Mouse (Mus musculus) heart, embryonic 10.5 days (tissue): Measurements from ENCODE around the gene Gm9837. TPM values are rescaled to one million over a fixed set of nuclear protein-coding genes. Genes with fewer than 3 reads are reported as not detected.
A peak's percentile ranks its signal among the peaks of the same experiment; 100 is the strongest.

Experiments used
- DNase-seq: peaks from one replicate; pipeline ENCODE4 v3.0.0-alpha.2; 2017; ENCODE audit warnings: low spot score
- H3K27ac ChIP-seq: fragments of 300-500 bp; sonication (generic); 2 replicates; pipeline ENCODE4 v1.5.1; 2016; ENCODE audit warnings: mild to moderate bottlenecking
- H3K27me3 ChIP-seq: fragments of 300-500 bp; sonication (generic); 2 replicates; pipeline ENCODE4 v1.6.1; 2016; ENCODE audit warnings: mild to moderate bottlenecking; ENCODE audit not compliant: poor library complexity, insufficient read depth, severe bottlenecking
- H3K36me3 ChIP-seq: fragments of 300-500 bp; sonication (generic); 2 replicates; pipeline ENCODE4 v1.6.1; 2016; ENCODE audit warnings: mild to moderate bottlenecking, moderate library complexity
- H3K4me1 ChIP-seq: fragments of 300-500 bp; sonication (generic); 2 replicates; pipeline ENCODE4 v1.6.1; 2016; ENCODE audit warnings: mild to moderate bottlenecking
- H3K4me3 ChIP-seq: fragments of 300-500 bp; sonication (generic); 2 replicates; pipeline ENCODE4 v1.5.1; 2016; ENCODE audit warnings: mild to moderate bottlenecking, moderate library complexity
- H3K9me3 ChIP-seq: fragments of 300-500 bp; sonication (generic); 2 replicates; pipeline ENCODE4 v1.6.1; 2016; ENCODE audit warnings: mild to moderate bottlenecking, moderate library complexity
- WGBS: fragments of 180-500 bp; shearing (Covaris S2); methylation state at CpG from one replicate; pipeline ENCODE4 v1.1.7; 2016; 5-methylcytosine and 5-hydroxymethylcytosine counted together
- polyA plus RNA-seq: library from polyadenylated mRNA; unstranded; fragments of >200 nt; fragmentation: Nextera tagmentation; extraction: Ambion mirVana; gene quantifications from 2 replicates; pipeline ENCODE4 v1.2.1, GENCODE M21; 2016

Gm9837 gene
- polyA plus RNA-seq, 1 experiment from 2014 or later: not detected

DNA sequence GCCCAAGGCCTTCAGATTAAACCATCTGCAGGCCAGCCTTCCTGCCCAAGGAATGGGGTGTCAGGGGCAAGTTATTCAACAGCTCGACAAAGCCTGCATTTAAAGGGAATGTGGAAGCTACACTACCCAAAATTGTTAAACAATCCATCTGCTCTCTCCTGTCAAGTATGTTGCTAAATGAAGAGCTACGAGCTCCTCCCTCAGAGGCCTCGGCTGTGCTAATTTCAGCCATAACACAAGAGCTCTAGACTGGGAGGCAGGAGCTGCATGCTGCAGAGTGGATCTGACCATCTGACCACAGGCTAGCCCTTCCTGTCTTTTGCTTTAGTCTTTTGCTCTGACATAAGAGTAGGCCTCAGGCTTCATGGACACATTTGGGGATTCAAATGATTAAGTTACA lies 45.0 kb downstream of the Gm9837 start:
- Histone ChIP-seq H3K36me3 (peaks cover 23% of the 10 kb centered on the region), H3K27me3 (no peaks in the 10 kb centered on the region), H3K4me1 (peaks cover 31% of the 10 kb centered on the region), H3K27ac (0 out of 2 replicates have a peak overlapping the region, but pooled peaks have one; percentile 42), H3K9me3 (no peaks in the 10 kb centered on the region), H3K4me3 (no peak overlapping the region)
- DNase-seq: no peak
- 48% methylated on average over 3 of the region's 3 CpGs for WGBS

DNA sequence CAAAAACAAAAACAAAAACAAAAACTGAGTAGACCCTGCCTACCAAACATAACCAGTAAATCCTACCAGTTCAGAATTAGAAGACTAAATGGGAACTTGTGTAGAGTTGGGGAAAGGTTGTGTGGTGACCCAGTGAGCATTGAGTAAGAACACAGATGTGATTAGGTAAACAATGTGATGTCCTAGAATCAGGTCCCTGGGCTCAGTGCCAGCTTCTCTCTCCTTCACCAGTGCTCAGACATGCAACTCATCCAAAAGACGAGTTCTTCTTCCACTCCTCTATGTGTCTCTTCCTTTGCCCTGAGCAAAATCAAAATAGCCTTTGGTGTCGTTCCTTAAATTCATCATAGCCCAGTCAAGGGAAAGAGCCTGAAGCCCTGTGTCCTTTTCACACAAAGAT lies 45.5 kb downstream of the Gm9837 start:
- no peak overlapping the region for H3K4me3 ChIP-seq
- peaks cover 31% of the 10 kb centered on the region for H3K4me1 ChIP-seq
- 69% methylated on average over 2 of the region's 2 CpGs for WGBS
- no peak overlapping the region for H3K27ac ChIP-seq
- H3K9me3 ChIP-seq: no peaks in the 10 kb centered on the region
- peaks cover 27% of the 10 kb centered on the region for H3K36me3 ChIP-seq
- H3K27me3 ChIP-seq: no peaks in the 10 kb centered on the region
- no peak for DNase-seq

- peaks cover 26% of the 10 kb centered on the region for H3K4me1 ChIP-seq
- no peak within 1 kb of the TSS for H3K4me3 ChIP-seq
- WGBS: 85% methylated on average over 4 of the region's 4 CpGs
- H3K27ac ChIP-seq: no peak within 1 kb of the TSS
- peaks cover 30% of the 10 kb centered on the region for H3K36me3 ChIP-seq
- no peaks in the 10 kb centered on the region for H3K9me3 ChIP-seq
- no peaks in the 10 kb centered on the region for H3K27me3 ChIP-seq
- DNase-seq: no peak
Measured at GRCm38 (mm10) chr11:53423036-53423435, 47.2 kb downstream of the Gm9837 start, which contains the start of gene Leap2. Leap2 (minus strand) TSS chr11:53423170.

Other genes starting within 250 kb of the Gm9837 start
- gene Hspa4, start 170.0 kb downstream of the Gm9837 start, polyA plus RNA-seq: 98.3 and 109 TPM in 2 replicates
- 19.2 and 21.9 TPM in 2 replicates for gene Zcchc10, start 145.8 kb downstream of the Gm9837 start, polyA plus RNA-seq
- gene Aff4, start 119.6 kb downstream of the Gm9837 start, polyA plus RNA-seq: 30.5 and 36.7 TPM in 2 replicates
- 0.45 TPM in 1 of 2 replicates, not detected in the other for gene Leap2, start 47.3 kb downstream of the Gm9837 start, polyA plus RNA-seq
- 854 and 1,100 TPM in 2 replicates for gene Uqcrq, start 39.6 kb downstream of the Gm9837 start, polyA plus RNA-seq
- 0.74 and 1.5 TPM in 2 replicates for gene Gdf9, start 39.5 kb downstream of the Gm9837 start, polyA plus RNA-seq
- gene Gm10447, start 13.4 kb downstream of the Gm9837 start, polyA plus RNA-seq: 0.10 and 0.16 TPM in 2 replicates
- gene Shroom1, start 13.3 kb downstream of the Gm9837 start, polyA plus RNA-seq: 2.3 and 2.5 TPM in 2 replicates
- not detected in 2 replicates for gene Gm9945, start 9.7 kb upstream of the Gm9837 start, polyA plus RNA-seq
- 0.32 and 0.38 TPM in 2 replicates for gene Sowaha, start 9.8 kb upstream of the Gm9837 start, polyA plus RNA-seq
- 20.1 and 22.9 TPM in 2 replicates for gene Sept8, start 48.8 kb upstream of the Gm9837 start, polyA plus RNA-seq
- 32.7 and 47.1 TPM in 2 replicates for gene Kif3a, start 96.9 kb upstream of the Gm9837 start, polyA plus RNA-seq
- gene Il4, start 148.2 kb upstream of the Gm9837 start, polyA plus RNA-seq: 0.39 and 0.72 TPM in 2 replicates
- gene Il13, start 164.2 kb upstream of the Gm9837 start, polyA plus RNA-seq: not detected in 2 replicates
- 22.0 and 26.5 TPM in 2 replicates for gene Rad50, start 236.8 kb upstream of the Gm9837 start, polyA plus RNA-seq